Mouse (Mus musculus): Measurements from ENCODE around the gene Rasgef1a. TPM values are rescaled to one million over a fixed set of nuclear protein-coding genes. Genes with fewer than 3 reads are reported as not detected.

Gene Rasgef1a
- polyA plus RNA-seq, 1 experiment, result 0.91 TPM

GRCm38 (mm10) chr6:118077421-118077820 lies 66.2 kb downstream of the Rasgef1a start:
- Histone ChIP-seq H3K36me3 (ENCODE audit: control insufficient read depth, insufficient read depth, low read length, poor library complexity, severe bottlenecking) (no peaks in the 10 kb centered on the region), H3K4me1 (ENCODE audit: control insufficient read depth, insufficient read depth, low read length) (no peaks in the 10 kb centered on the region), H3K4me3 (ENCODE audit: low read depth, low read length) (no peak overlapping the region), H3K27me3 (ENCODE audit: control insufficient read depth, insufficient read depth, low read length, poor library complexity, severe bottlenecking) (no peaks in the 10 kb centered on the region), H3K27ac (ENCODE audit: insufficient read depth, low read length) (no peak overlapping the region), H3K9ac (ENCODE audit: low read depth, poor library complexity, severe bottlenecking) (no peak overlapping the region), H3K9me3 (replicated peaks; ENCODE audit: control insufficient read depth, insufficient read depth, low read length, poor library complexity, severe bottlenecking) (no peaks in the 10 kb centered on the region)
- TF ChIP-seq POLR2A (IDR thresholded peaks at IDR 0.05; ENCODE audit: insufficient read depth, low read length) (no peak), CTCF (IDR thresholded peaks at IDR 0.05; ENCODE audit: low read depth, low read length) (no peak), EP300 (IDR thresholded peaks at IDR 0.05; ENCODE audit: insufficient read depth, low read depth, low read length) (no peak)

GRCm38 (mm10) chr6:118078751-118079150 lies 67.5 kb downstream of the Rasgef1a start:
- Histone ChIP-seq H3K27me3 (ENCODE audit: control insufficient read depth, insufficient read depth, low read length, poor library complexity, severe bottlenecking) (no peaks in the 10 kb centered on the region), H3K4me1 (ENCODE audit: control insufficient read depth, insufficient read depth, low read length) (no peaks in the 10 kb centered on the region), H3K4me3 (ENCODE audit: low read depth, low read length) (no peak overlapping the region), H3K9ac (ENCODE audit: low read depth, poor library complexity, severe bottlenecking) (no peak overlapping the region), H3K36me3 (ENCODE audit: control insufficient read depth, insufficient read depth, low read length, poor library complexity, severe bottlenecking) (no peaks in the 10 kb centered on the region), H3K9me3 (replicated peaks; ENCODE audit: control insufficient read depth, insufficient read depth, low read length, poor library complexity, severe bottlenecking) (no peaks in the 10 kb centered on the region), H3K27ac (ENCODE audit: insufficient read depth, low read length) (no peak overlapping the region)
- TF ChIP-seq POLR2A (IDR thresholded peaks at IDR 0.05; ENCODE audit: insufficient read depth, low read length) (no peak), CTCF (IDR thresholded peaks at IDR 0.05; ENCODE audit: low read depth, low read length) (no peak), EP300 (IDR thresholded peaks at IDR 0.05; ENCODE audit: insufficient read depth, low read depth, low read length) (no peak)

- no peak for TF ChIP-seq CTCF (IDR thresholded peaks at IDR 0.05; ENCODE audit: low read depth, low read length)
- TF ChIP-seq EP300 (IDR thresholded peaks at IDR 0.05; ENCODE audit: insufficient read depth, low read depth, low read length), result no peak
- TF ChIP-seq POLR2A (IDR thresholded peaks at IDR 0.05; ENCODE audit: insufficient read depth, low read length), result no peak
- no peaks in the 10 kb centered on the region for H3K27me3 ChIP-seq (ENCODE audit: control insufficient read depth, insufficient read depth, low read length, poor library complexity, severe bottlenecking)
- H3K9ac ChIP-seq (ENCODE audit: low read depth, poor library complexity, severe bottlenecking), result no peak overlapping the region
- no peak overlapping the region for H3K4me3 ChIP-seq (ENCODE audit: low read depth, low read length)
- no peak overlapping the region for H3K27ac ChIP-seq (ENCODE audit: insufficient read depth, low read length)
- no peaks in the 10 kb centered on the region for H3K4me1 ChIP-seq (ENCODE audit: control insufficient read depth, insufficient read depth, low read length)
- H3K36me3 ChIP-seq (ENCODE audit: control insufficient read depth, insufficient read depth, low read length, poor library complexity, severe bottlenecking), result no peaks in the 10 kb centered on the region
- no peaks in the 10 kb centered on the region for H3K9me3 ChIP-seq (replicated peaks; ENCODE audit: control insufficient read depth, insufficient read depth, low read length, poor library complexity, severe bottlenecking)
Measured at GRCm38 (mm10) chr6:118079292-118079691, 68.1 kb downstream of the Rasgef1a start.

- no peaks in the 10 kb centered on the region for H3K4me1 ChIP-seq (ENCODE audit: control insufficient read depth, insufficient read depth, low read length)
- no peaks in the 10 kb centered on the region for H3K36me3 ChIP-seq (ENCODE audit: control insufficient read depth, insufficient read depth, low read length, poor library complexity, severe bottlenecking)
- H3K27me3 ChIP-seq (ENCODE audit: control insufficient read depth, insufficient read depth, low read length, poor library complexity, severe bottlenecking), result no peaks in the 10 kb centered on the region
- no peak overlapping the region for H3K9ac ChIP-seq (ENCODE audit: low read depth, poor library complexity, severe bottlenecking)
- H3K9me3 ChIP-seq (replicated peaks; ENCODE audit: control insufficient read depth, insufficient read depth, low read length, poor library complexity, severe bottlenecking), result no peaks in the 10 kb centered on the region
- TF ChIP-seq POLR2A (IDR thresholded peaks at IDR 0.05; ENCODE audit: insufficient read depth, low read length) (no peak), CTCF (IDR thresholded peaks at IDR 0.05; ENCODE audit: low read depth, low read length) (no peak), EP300 (IDR thresholded peaks at IDR 0.05; ENCODE audit: insufficient read depth, low read depth, low read length) (no peak)
- no peak overlapping the region for H3K27ac ChIP-seq (ENCODE audit: insufficient read depth, low read length)
- H3K4me3 ChIP-seq (ENCODE audit: low read depth, low read length), result no peak overlapping the region
Measured at GRCm38 (mm10) chr6:118079762-118080465, 68.7 kb downstream of the Rasgef1a start.

- Histone ChIP-seq H3K9ac (ENCODE audit: low read depth, poor library complexity, severe bottlenecking) (no peak overlapping the region), H3K4me3 (ENCODE audit: low read depth, low read length) (no peak overlapping the region), H3K9me3 (replicated peaks; ENCODE audit: control insufficient read depth, insufficient read depth, low read length, poor library complexity, severe bottlenecking) (no peaks in the 10 kb centered on the region), H3K27me3 (ENCODE audit: control insufficient read depth, insufficient read depth, low read length, poor library complexity, severe bottlenecking) (no peaks in the 10 kb centered on the region), H3K4me1 (ENCODE audit: control insufficient read depth, insufficient read depth, low read length) (no peaks in the 10 kb centered on the region), H3K36me3 (ENCODE audit: control insufficient read depth, insufficient read depth, low read length, poor library complexity, severe bottlenecking) (no peaks in the 10 kb centered on the region), H3K27ac (ENCODE audit: insufficient read depth, low read length) (no peak overlapping the region)
- TF ChIP-seq CTCF (IDR thresholded peaks at IDR 0.05; ENCODE audit: low read depth, low read length), result no peak
Measured at GRCm38 (mm10) chr6:118080711-118081110, 69.5 kb downstream of the Rasgef1a start.

- Histone ChIP-seq H3K9ac (ENCODE audit: low read depth, poor library complexity, severe bottlenecking) (no peak overlapping the region), H3K27ac (ENCODE audit: insufficient read depth, low read length) (no peak overlapping the region), H3K4me1 (ENCODE audit: control insufficient read depth, insufficient read depth, low read length) (no peaks in the 10 kb centered on the region), H3K36me3 (ENCODE audit: control insufficient read depth, insufficient read depth, low read length, poor library complexity, severe bottlenecking) (no peaks in the 10 kb centered on the region), H3K4me3 (ENCODE audit: low read depth, low read length) (no peak overlapping the region), H3K9me3 (replicated peaks; ENCODE audit: control insufficient read depth, insufficient read depth, low read length, poor library complexity, severe bottlenecking) (no peaks in the 10 kb centered on the region), H3K27me3 (ENCODE audit: control insufficient read depth, insufficient read depth, low read length, poor library complexity, severe bottlenecking) (no peaks in the 10 kb centered on the region)
- no peak for TF ChIP-seq CTCF (IDR thresholded peaks at IDR 0.05; ENCODE audit: low read depth, low read length)
- TF ChIP-seq POLR2A (IDR thresholded peaks at IDR 0.05; ENCODE audit: insufficient read depth, low read length), result no peak
- TF ChIP-seq EP300 (IDR thresholded peaks at IDR 0.05; ENCODE audit: insufficient read depth, low read depth, low read length), result no peak
Measured at GRCm38 (mm10) chr6:118082384-118082783, 71.1 kb downstream of the Rasgef1a start.

Measured in ES-Bruce4 (cell line).